Mouse (Mus musculus): Measurements from ENCODE around the gene 1700018B08Rik. TPM values are rescaled to one million over a fixed set of nuclear protein-coding genes. Genes with fewer than 3 reads are reported as not detected.

The 1700018B08Rik gene
- polyA plus RNA-seq, 1 experiment from 2014 or later, result not detected

- Histone ChIP-seq H3K36me3 (ENCODE audit: control insufficient read depth, insufficient read depth, low read length) (no peaks in the 10 kb centered on the region), H3K27me3 (replicated peaks; ENCODE audit: control insufficient read depth, insufficient read depth, low read length) (no peaks in the 10 kb centered on the region), H3K4me2 (ENCODE audit: low read length) (no peak overlapping the region), H3K4me3 (ENCODE audit: low read depth, low read length) (no peak overlapping the region), H3K9ac (ENCODE audit: low read length) (no peak overlapping the region), H3K4me1 (ENCODE audit: control insufficient read depth, insufficient read depth, low read length) (peaks cover 5% of the 10 kb centered on the region; the same call in 1 of the 2 replicates), H3K9me3 (replicated peaks; ENCODE audit: control insufficient read depth, low read length) (no peaks in the 10 kb centered on the region), H3K27ac (ENCODE audit: low read depth, low read length) (no peak overlapping the region)
- 72% methylated on average over 23 of the region's 23 CpGs for WGBS
- DNase-seq (ENCODE audit: low spot score) (no peak), ATAC-seq (no peak)
Measured at GRCm38 (mm10) chr8:121484072-121484782, 59.9 kb downstream of the 1700018B08Rik start.

Other genes with a start within 250 kb of the 1700018B08Rik start
- 17.5 and 26.3 TPM in 2 replicates for gene Fbxo31, start 34.5 kb upstream of the 1700018B08Rik start, polyA plus RNA-seq (2014; fragmentation: Nextera tagmentation; extraction: Ambion mirVana)
- gene Map1lc3b, start 46.0 kb upstream of the 1700018B08Rik start, polyA plus RNA-seq (2014; fragmentation: Nextera tagmentation; extraction: Ambion mirVana), result 435 and 464 TPM in 2 replicates
- gene Zcchc14, start 108.6 kb upstream of the 1700018B08Rik start, polyA plus RNA-seq (2014; fragmentation: Nextera tagmentation; extraction: Ambion mirVana), result 40.9 and 44.9 TPM in 2 replicates
- gene Jph3, start 185.3 kb upstream of the 1700018B08Rik start, polyA plus RNA-seq (2014; fragmentation: Nextera tagmentation; extraction: Ambion mirVana), result 44.1 and 55.9 TPM in 2 replicates